Mouse (Mus musculus): ENCODE measurements around the gene Cacna1h.
A peak's percentile ranks its signal among the peaks of the same experiment; 100 is the strongest.

The Cacna1h gene

GRCm38 (mm10) chr17:25408302-25408999 lies 25.1 kb downstream of the Cacna1h start:
- DNase-seq (ENCODE audit: low read depth, low spot score): no peak

- DNase-seq (ENCODE audit: low read depth, low spot score): no peak
Observed at GRCm38 (mm10) chr17:25407352-25407751, 26.2 kb downstream of the Cacna1h start.

GRCm38 (mm10) chr17:25406011-25406441 lies 27.6 kb downstream of the Cacna1h start:
- DNase-seq (ENCODE audit: low read depth, low spot score): no peak

- DNase-seq (ENCODE audit: low read depth, low spot score): no peak
Observed at GRCm38 (mm10) chr17:25405224-25405895, 28.2 kb downstream of the Cacna1h start.

GRCm38 (mm10) chr17:25404190-25404589 lies 29.4 kb downstream of the Cacna1h start:
- DNase-seq (ENCODE audit: low read depth, low spot score): no peak

GRCm38 (mm10) chr17:25402224-25402623 lies 31.4 kb downstream of the Cacna1h start:
- DNase-seq (ENCODE audit: low read depth, low spot score): no peak

- DNase-seq (ENCODE audit: low read depth, low spot score): peak; percentile 65
Observed at GRCm38 (mm10) chr17:25401491-25401890, 32.1 kb downstream of the Cacna1h start.

- DNase-seq (ENCODE audit: low read depth, low spot score): no peak
Observed at GRCm38 (mm10) chr17:25400443-25400842, 33.1 kb downstream of the Cacna1h start.

GRCm38 (mm10) chr17:25398520-25398838 lies 35.1 kb downstream of the Cacna1h start:
- no peak for DNase-seq (ENCODE audit: low read depth, low spot score)

GRCm38 (mm10) chr17:25397804-25398519 lies 35.6 kb downstream of the Cacna1h start:
- peak; percentile 61 for DNase-seq (ENCODE audit: low read depth, low spot score)

- no peak for DNase-seq (ENCODE audit: low read depth, low spot score)
Observed at GRCm38 (mm10) chr17:25394526-25394925, 39.1 kb downstream of the Cacna1h start.

GRCm38 (mm10) chr17:25374011-25374410 lies 59.6 kb downstream of the Cacna1h start:
- DNase-seq (ENCODE audit: low read depth, low spot score): no peak

- DNase-seq (ENCODE audit: low read depth, low spot score): no peak
Observed at GRCm38 (mm10) chr17:25372491-25372890, 61.1 kb downstream of the Cacna1h start.

GRCm38 (mm10) chr17:25368973-25369372 lies 64.6 kb downstream of the Cacna1h start, which contains the start of gene Tpsg1:
Tpsg1 (plus strand) TSS chr17:25369273.
- no peak for DNase-seq (ENCODE audit: low read depth, low spot score)

GRCm38 (mm10) chr17:25366005-25366404 lies 67.6 kb downstream of the Cacna1h start, which contains the start of gene Tpsb2:
Tpsb2 (plus strand) TSS chr17:25366305.
- DNase-seq (ENCODE audit: low read depth, low spot score): no peak

- DNase-seq (ENCODE audit: low read depth, low spot score): peak; percentile 9
Observed at GRCm38 (mm10) chr17:25363726-25364125, 69.9 kb downstream of the Cacna1h start.

GRCm38 (mm10) chr17:25361291-25361690 lies 72.3 kb downstream of the Cacna1h start:
- no peak for DNase-seq (ENCODE audit: low read depth, low spot score)

- no peak for DNase-seq (ENCODE audit: low read depth, low spot score)
Observed at GRCm38 (mm10) chr17:25345462-25345861, 88.1 kb downstream of the Cacna1h start, which contains the start of gene Tpsab1. Tpsab1 (minus strand) TSS chr17:25345562.

GRCm38 (mm10) chr17:25341490-25341889 lies 92.1 kb downstream of the Cacna1h start:
- no peak for DNase-seq (ENCODE audit: low read depth, low spot score)

- DNase-seq (ENCODE audit: low read depth, low spot score): no peak
Observed at GRCm38 (mm10) chr17:25340003-25340402, 93.6 kb downstream of the Cacna1h start.

- no peak for DNase-seq (ENCODE audit: low read depth, low spot score)
Observed at GRCm38 (mm10) chr17:25338218-25338617, 95.4 kb downstream of the Cacna1h start.

GRCm38 (mm10) chr17:25333943-25334342 lies 99.6 kb downstream of the Cacna1h start:
- peak; percentile 38 for DNase-seq (ENCODE audit: low read depth, low spot score)

Measured in retina, adult 2 months (tissue).